Mouse (Mus musculus) kidney, adult 2 months (tissue): ENCODE results near the gene Zer1.

Source experiments
- CTCF ChIP-seq: fragments of 200-500 bp; conservative IDR thresholded peaks from 2 replicates; pipeline ENCODE4 v1.5.1; 2011; ENCODE audit warnings: low read depth, mild to moderate bottlenecking, control low read depth, low read length, moderate library complexity, mixed read lengths; ENCODE audit not compliant: insufficient read depth, insufficient read length
- POLR2A ChIP-seq: fragments of 200-500 bp; IDR thresholded peaks from one replicate; pipeline ENCODE4 v1.6.1; 2011; ENCODE audit warnings: low read depth, low read length, control low read depth

GRCm38 (mm10) chr2:30078760-30079159, 45.6 kb downstream of the Zer1 start:
- no peak for TF ChIP-seq CTCF
- no peak for TF ChIP-seq POLR2A
